Mouse (Mus musculus): ENCODE data around the gene Khdc1c. TPM values are rescaled to one million over a fixed set of nuclear protein-coding genes. Genes with fewer than 3 reads are reported as not detected.
"Not testable (repeated sequence)": the region's sequence is repeated elsewhere in the genome, so short reads cannot be mapped to it uniquely, and the experiment has no call there.

Gene Khdc1c
- total RNA-seq (2012; rRNA removed) (0.10 TPM in 1 of 2 replicates, not detected in the other), polyA plus RNA-seq (2012; ENCODE audit: insufficient read depth in 1 of 2, insufficient read length in 2 of 2, low read depth in 1 of 2, low replicate concordance in 2 of 2, missing spikeins in 1 of 2) (under 1 TPM in 1 of 2 experiments, not detected in 1; 0.10 TPM)

DNA sequence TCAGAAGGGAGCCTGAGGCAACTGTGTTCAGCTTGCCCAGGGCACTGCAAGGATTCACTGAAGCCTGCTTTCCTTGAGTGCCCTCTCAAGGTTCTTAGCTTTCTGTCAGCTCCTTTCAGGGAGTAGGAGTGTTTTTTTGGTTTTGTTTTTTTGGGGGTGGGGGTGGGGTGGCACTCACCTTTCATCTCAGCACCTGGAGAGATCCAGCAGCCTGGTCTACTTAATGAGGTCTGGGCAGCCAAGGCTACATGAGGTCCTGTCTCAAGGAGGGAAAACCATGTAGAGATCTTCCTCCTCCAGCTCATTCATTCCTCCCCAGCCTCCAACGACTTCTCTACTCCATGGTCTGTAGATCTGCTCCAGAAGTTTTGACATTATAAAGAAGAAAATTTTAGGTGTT, at the start of gene Khdc1c:
Gene Khdc1c, plus strand, starts transcription at position 301 of the 400 bp plus-strand sequence.
- H3K9ac ChIP-seq (ENCODE audit: control insufficient read depth, low read depth, low read length, poor library complexity, severe bottlenecking); H3K27ac ChIP-seq (ENCODE audit: control insufficient read depth, low read depth, low read length); DNase-seq (ENCODE audit: low read depth, low spot score); H3K9me3 ChIP-seq (replicated peaks; ENCODE audit: insufficient read depth, low read length); H3K4me1 ChIP-seq (ENCODE audit: control insufficient read depth in 1 of 2, insufficient read depth in 2 of 2, low read length in 2 of 2); H3K36me3 ChIP-seq (ENCODE audit: control insufficient read depth in 1 of 2, insufficient read depth in 2 of 2, low read length in 2 of 2); H3K27me3 ChIP-seq (ENCODE audit: control insufficient read depth in 1 of 2, insufficient read depth in 2 of 2, low read length in 2 of 2); H3K79me2 ChIP-seq (ENCODE audit: control insufficient read depth, insufficient read depth, low read length, poor library complexity); H3K4me3 ChIP-seq (ENCODE audit: control insufficient read depth in 1 of 2, insufficient read depth in 1 of 2, low read depth in 2 of 2, low read length in 2 of 2): not testable (repeated sequence)

GRCm38 (mm10) chr1:21320271-21320670, 47.9 kb upstream of the Khdc1c start:
- not testable (repeated sequence) for H3K9ac ChIP-seq (ENCODE audit: control insufficient read depth, low read depth, low read length, poor library complexity, severe bottlenecking); H3K4me3 ChIP-seq (ENCODE audit: control insufficient read depth in 1 of 2, insufficient read depth in 1 of 2, low read depth in 2 of 2, low read length in 2 of 2); H3K27ac ChIP-seq (ENCODE audit: control insufficient read depth, low read depth, low read length); DNase-seq (ENCODE audit: low read depth, low spot score); H3K79me2 ChIP-seq (ENCODE audit: control insufficient read depth, insufficient read depth, low read length, poor library complexity); H3K9me3 ChIP-seq (replicated peaks; ENCODE audit: insufficient read depth, low read length); H3K27me3 ChIP-seq (ENCODE audit: control insufficient read depth in 1 of 2, insufficient read depth in 2 of 2, low read length in 2 of 2)
- peaks cover 17 to 29% of the 10 kb centered on the region in 2 experiments for H3K4me1 ChIP-seq (ENCODE audit: control insufficient read depth in 1 of 2, insufficient read depth in 2 of 2, low read length in 2 of 2)
- H3K36me3 ChIP-seq (ENCODE audit: control insufficient read depth in 1 of 2, insufficient read depth in 2 of 2, low read length in 2 of 2): peaks cover 0 to 28% of the 10 kb centered on the region in 2 experiments; a peak in 2 of 4 replicates

- Histone ChIP-seq H3K4me1 (ENCODE audit: control insufficient read depth in 1 of 2, insufficient read depth in 2 of 2, low read length in 2 of 2) (peaks cover 7 to 17% of the 10 kb centered on the region in 2 experiments), H3K27ac (ENCODE audit: control insufficient read depth, low read depth, low read length) (no peak overlapping the region), H3K27me3 (ENCODE audit: control insufficient read depth in 1 of 2, insufficient read depth in 2 of 2, low read length in 2 of 2) (no peaks in the 10 kb centered on the region), H3K9ac (ENCODE audit: control insufficient read depth, low read depth, low read length, poor library complexity, severe bottlenecking) (no peak overlapping the region), H3K4me3 (ENCODE audit: control insufficient read depth in 1 of 2, insufficient read depth in 1 of 2, low read depth in 2 of 2, low read length in 2 of 2) (no peak overlapping the region), H3K9me3 (replicated peaks; ENCODE audit: insufficient read depth, low read length) (no peaks in the 10 kb centered on the region), H3K36me3 (ENCODE audit: control insufficient read depth in 1 of 2, insufficient read depth in 2 of 2, low read length in 2 of 2) (peaks cover 0 to 17% of the 10 kb centered on the region in 2 experiments; a peak in 2 of 4 replicates), H3K79me2 (ENCODE audit: control insufficient read depth, insufficient read depth, low read length, poor library complexity) (no peaks in the 10 kb centered on the region)
- TF ChIP-seq MEF2A (IDR thresholded peaks at IDR 0.05; ENCODE audit: extremely low read depth, insufficient replicate concordance, low read depth, low read length, poor library complexity, severe bottlenecking) (no peak), USF1 (IDR thresholded peaks at IDR 0.05; ENCODE audit: low read depth, low read length) (peak; percentile 42; the same call in 1 of the 2 replicates)
- DNase-seq (ENCODE audit: low read depth, low spot score): no peak
These were observed 46.5 kb upstream of the Khdc1c start for GRCm38 (mm10) chr1:21321656-21322055.

- Histone ChIP-seq H3K9me3 (replicated peaks; ENCODE audit: insufficient read depth, low read length) (no peaks in the 10 kb centered on the region), H3K79me2 (ENCODE audit: control insufficient read depth, insufficient read depth, low read length, poor library complexity) (no peaks in the 10 kb centered on the region), H3K4me3 (ENCODE audit: control insufficient read depth in 1 of 2, insufficient read depth in 1 of 2, low read depth in 2 of 2, low read length in 2 of 2) (no peak overlapping the region), H3K27ac (ENCODE audit: control insufficient read depth, low read depth, low read length) (no peak overlapping the region), H3K27me3 (ENCODE audit: control insufficient read depth in 1 of 2, insufficient read depth in 2 of 2, low read length in 2 of 2) (no peaks in the 10 kb centered on the region), H3K4me1 (ENCODE audit: control insufficient read depth in 1 of 2, insufficient read depth in 2 of 2, low read length in 2 of 2) (peaks cover 7 to 10% of the 10 kb centered on the region in 2 experiments), H3K36me3 (ENCODE audit: control insufficient read depth in 1 of 2, insufficient read depth in 2 of 2, low read length in 2 of 2) (peaks cover 0 to 9% of the 10 kb centered on the region in 2 experiments; a peak in 2 of 4 replicates), H3K9ac (ENCODE audit: control insufficient read depth, low read depth, low read length, poor library complexity, severe bottlenecking) (no peak overlapping the region)
- TF ChIP-seq SMC3 (IDR thresholded peaks at IDR 0.05; ENCODE audit: low read depth, low read length) (no peak), CTCF (IDR thresholded peaks at IDR 0.05 in 2 of 3, conservative IDR thresholded peaks at IDR 0.05 in 1 of 3; ENCODE audit: control insufficient read depth in 1 of 3, insufficient read depth in 1 of 3, low read depth in 2 of 3, low read length in 3 of 3, poor library complexity in 1 of 3, severe bottlenecking in 1 of 3) (no peak), EP300 (IDR thresholded peaks at IDR 0.05; ENCODE audit: low read depth in 1 of 2, low read length in 2 of 2) (no peak), ZMIZ1 (IDR thresholded peaks at IDR 0.05; ENCODE audit: low read depth, low read length) (no peak), ELF1 (IDR thresholded peaks at IDR 0.05; ENCODE audit: low read depth, low read length) (no peak), TAL1 (IDR thresholded peaks at IDR 0.05; ENCODE audit: low read length) (no peak), GABPA (IDR thresholded peaks at IDR 0.05; ENCODE audit: low read depth, low read length) (no peak), SIN3A (IDR thresholded peaks at IDR 0.05; ENCODE audit: low read length) (no peak), ZKSCAN1 (IDR thresholded peaks at IDR 0.05; ENCODE audit: low read depth, low read length) (no peak), JUND (IDR thresholded peaks at IDR 0.05; ENCODE audit: low read depth, low read length) (no peak), MYC (IDR thresholded peaks at IDR 0.05; ENCODE audit: low read depth, low read length) (no peak), RAD21 (IDR thresholded peaks at IDR 0.05; ENCODE audit: low read depth, low read length) (no peak)
- DNase-seq (ENCODE audit: low read depth, low spot score): no peak
These were observed 44.0 kb upstream of the Khdc1c start for GRCm38 (mm10) chr1:21323996-21324574.
